Mouse (Mus musculus): ENCODE data around the gene Nrxn3. TPM values are rescaled to one million over a fixed set of nuclear protein-coding genes. Genes with fewer than 3 reads are reported as not detected.

The Nrxn3 gene
- polyA plus RNA-seq, 1 experiment from 2014 or later: 5.3 TPM

- no peak overlapping the region for H3K4me3 ChIP-seq (replicated peaks)
- no peaks in the 10 kb centered on the region for H3K4me1 ChIP-seq
- H3K27ac ChIP-seq: no peak overlapping the region
- H3K9me3 ChIP-seq (replicated peaks): no peaks in the 10 kb centered on the region
- no peak overlapping the region for H3K4me2 ChIP-seq
- H3K9ac ChIP-seq: no peak overlapping the region
- ATAC-seq (replicated peaks; ENCODE audit: low FRiP score): no peak
- H3K36me3 ChIP-seq: no peaks in the 10 kb centered on the region
- WGBS: 78% methylated on average over 2 of the region's 2 CpGs
- no peaks in the 10 kb centered on the region for H3K27me3 ChIP-seq
Observed at GRCm38 (mm10) chr12:90211410-90211809, 1488.7 kb downstream of the Nrxn3 start.

DNA sequence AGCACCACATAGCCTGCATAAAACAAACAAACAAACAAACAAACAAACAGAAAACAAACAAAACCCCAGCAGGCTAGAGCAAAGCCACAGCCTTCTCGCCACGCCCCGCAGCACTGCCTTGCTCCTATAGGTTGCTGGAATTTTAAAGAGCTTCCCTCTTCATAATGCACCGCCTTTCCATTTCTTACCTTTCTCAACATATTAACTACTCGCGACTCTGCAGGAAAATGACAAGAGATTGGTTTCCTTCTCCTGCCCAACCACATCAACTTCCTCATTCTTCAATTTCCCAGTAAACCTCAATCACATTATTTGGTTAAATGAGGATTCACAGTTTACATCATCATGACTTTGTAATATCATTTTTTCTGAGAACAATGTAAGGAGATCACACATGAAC is 1494.4 kb downstream of the Nrxn3 start:
- no peak overlapping the region for H3K27ac ChIP-seq
- H3K4me3 ChIP-seq (replicated peaks): no peak overlapping the region
- no peaks in the 10 kb centered on the region for H3K9me3 ChIP-seq (replicated peaks)
- ATAC-seq (replicated peaks; ENCODE audit: low FRiP score): no peak
- no peak overlapping the region for H3K9ac ChIP-seq
- no peaks in the 10 kb centered on the region for H3K4me1 ChIP-seq
- no peaks in the 10 kb centered on the region for H3K27me3 ChIP-seq
- WGBS: 92% methylated on average over 6 of the region's 6 CpGs
- no peaks in the 10 kb centered on the region for H3K36me3 ChIP-seq
- H3K4me2 ChIP-seq: no peak overlapping the region

DNA sequence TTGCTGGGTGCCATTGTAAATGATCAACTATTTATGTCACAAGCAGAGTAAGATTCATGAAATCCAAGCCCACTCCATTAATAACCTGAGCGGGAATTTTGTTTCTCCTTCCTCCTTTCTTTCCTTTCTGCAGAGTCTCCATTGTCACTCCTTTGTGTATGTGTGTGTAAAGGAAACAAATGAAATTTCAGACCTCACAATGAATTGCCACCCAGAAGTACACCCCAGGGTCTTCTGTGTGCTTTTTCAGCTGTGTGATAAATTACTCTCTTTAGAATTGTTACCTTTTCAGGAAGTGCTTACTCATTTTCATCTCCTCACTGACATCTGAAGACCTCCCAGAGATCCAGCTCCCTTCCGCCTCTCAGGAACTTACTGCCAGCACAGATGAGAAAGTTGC is 1506.4 kb downstream of the Nrxn3 start:
- Histone ChIP-seq H3K27ac (0 out of 2 replicates have a peak overlapping the region, but pooled peaks have one; percentile 32), H3K4me3 (replicated peaks) (no peak overlapping the region), H3K36me3 (no peaks in the 10 kb centered on the region), H3K4me1 (0 out of 2 replicates have a peak, but pooled peaks cover 9% of the 10 kb centered on the region), H3K27me3 (no peaks in the 10 kb centered on the region), H3K4me2 (no peak overlapping the region), H3K9ac (no peak overlapping the region), H3K9me3 (replicated peaks) (no peaks in the 10 kb centered on the region)
- peak; percentile 56 for ATAC-seq (replicated peaks; ENCODE audit: low FRiP score)
- WGBS: 16% methylated on average over 2 of the region's 2 CpGs

DNA sequence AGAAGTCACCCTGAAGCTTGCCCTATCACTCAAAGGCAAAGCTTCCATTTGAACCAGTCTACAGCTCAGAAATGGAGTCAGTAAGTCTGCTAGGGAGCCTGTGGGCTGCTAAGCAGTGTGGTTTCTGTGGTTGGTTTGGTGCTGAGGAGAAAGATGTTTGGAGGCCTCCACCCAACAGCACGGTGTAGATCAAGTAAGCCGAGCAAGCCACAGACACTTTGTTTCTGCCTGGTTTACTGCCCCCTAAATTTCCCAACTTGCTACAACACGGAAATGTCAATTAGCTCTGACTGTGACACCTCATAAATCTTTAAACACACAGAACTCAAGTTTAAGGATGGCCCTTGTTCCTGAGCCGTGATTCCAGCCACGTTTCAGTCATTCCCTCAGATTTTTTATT is 1513.4 kb downstream of the Nrxn3 start:
- Histone ChIP-seq H3K27ac (no peak overlapping the region), H3K27me3 (no peaks in the 10 kb centered on the region), H3K4me3 (replicated peaks) (no peak overlapping the region), H3K4me1 (0 out of 2 replicates have a peak, but pooled peaks cover 2% of the 10 kb centered on the region), H3K36me3 (no peaks in the 10 kb centered on the region), H3K9me3 (replicated peaks) (no peaks in the 10 kb centered on the region), H3K9ac (no peak overlapping the region), H3K4me2 (no peak overlapping the region)
- peak; percentile 66; the same call in 1 of the 2 replicates for ATAC-seq (replicated peaks; ENCODE audit: low FRiP score)
- WGBS: 12% methylated on average over 5 of the region's 5 CpGs

GRCm38 (mm10) chr12:90260301-90260700 is 1537.6 kb downstream of the Nrxn3 start:
- peak; percentile 69; the same call in 1 of the 2 replicates for ATAC-seq (replicated peaks; ENCODE audit: low FRiP score)
- 0 out of 2 replicates have a peak, but pooled peaks cover 2% of the 10 kb centered on the region for H3K4me1 ChIP-seq
- no peak overlapping the region for H3K9ac ChIP-seq
- no peak overlapping the region for H3K4me3 ChIP-seq (replicated peaks)
- H3K9me3 ChIP-seq (replicated peaks): no peaks in the 10 kb centered on the region
- no peak overlapping the region for H3K27ac ChIP-seq
- no peak overlapping the region for H3K4me2 ChIP-seq
- H3K27me3 ChIP-seq: no peaks in the 10 kb centered on the region
- WGBS: 14% methylated on average over 4 of the region's 4 CpGs
- H3K36me3 ChIP-seq: no peaks in the 10 kb centered on the region

GRCm38 (mm10) chr12:90268111-90268510 is 1545.4 kb downstream of the Nrxn3 start:
- Histone ChIP-seq H3K4me1 (no peaks in the 10 kb centered on the region), H3K27me3 (peaks cover 5% of the 10 kb centered on the region; the same call in 1 of the 2 replicates), H3K9me3 (replicated peaks) (no peaks in the 10 kb centered on the region), H3K9ac (no peak overlapping the region), H3K4me2 (no peak overlapping the region), H3K36me3 (no peaks in the 10 kb centered on the region), H3K4me3 (replicated peaks) (no peak overlapping the region), H3K27ac (no peak overlapping the region)
- 83% methylated on average over 2 of the region's 2 CpGs for WGBS
- ATAC-seq (replicated peaks; ENCODE audit: low FRiP score): no peak

- Histone ChIP-seq H3K27ac (no peak overlapping the region), H3K36me3 (no peaks in the 10 kb centered on the region), H3K27me3 (peaks cover 5% of the 10 kb centered on the region; the same call in 1 of the 2 replicates), H3K4me1 (no peaks in the 10 kb centered on the region), H3K9me3 (replicated peaks) (no peaks in the 10 kb centered on the region), H3K9ac (no peak overlapping the region), H3K4me3 (replicated peaks) (no peak overlapping the region), H3K4me2 (no peak overlapping the region)
- peak; percentile 70 for ATAC-seq (replicated peaks; ENCODE audit: low FRiP score)
Observed at GRCm38 (mm10) chr12:90270763-90271379, 1548.2 kb downstream of the Nrxn3 start.

GRCm38 (mm10) chr12:90274621-90275236 is 1552.1 kb downstream of the Nrxn3 start:
- WGBS: 78% methylated on average over 7 of the region's 7 CpGs
- no peaks in the 10 kb centered on the region for H3K36me3 ChIP-seq
- no peak for ATAC-seq (replicated peaks; ENCODE audit: low FRiP score)
- H3K9me3 ChIP-seq (replicated peaks): no peaks in the 10 kb centered on the region
- H3K27me3 ChIP-seq: no peaks in the 10 kb centered on the region
- no peak overlapping the region for H3K4me3 ChIP-seq (replicated peaks)
- H3K4me2 ChIP-seq: no peak overlapping the region
- no peaks in the 10 kb centered on the region for H3K4me1 ChIP-seq
- H3K27ac ChIP-seq: no peak overlapping the region
- H3K9ac ChIP-seq: no peak overlapping the region

- ATAC-seq (replicated peaks; ENCODE audit: low FRiP score): no peak
- Histone ChIP-seq H3K9ac (no peak overlapping the region), H3K27me3 (0 out of 2 replicates have a peak, but pooled peaks cover 3% of the 10 kb centered on the region), H3K27ac (no peak overlapping the region), H3K9me3 (replicated peaks) (no peaks in the 10 kb centered on the region), H3K4me3 (replicated peaks) (no peak overlapping the region), H3K4me2 (no peak overlapping the region), H3K4me1 (no peaks in the 10 kb centered on the region), H3K36me3 (no peaks in the 10 kb centered on the region)
- 83% methylated on average over 1 of the region's 1 CpGs for WGBS
Observed at GRCm38 (mm10) chr12:90281236-90281635, 1558.6 kb downstream of the Nrxn3 start.

DNA sequence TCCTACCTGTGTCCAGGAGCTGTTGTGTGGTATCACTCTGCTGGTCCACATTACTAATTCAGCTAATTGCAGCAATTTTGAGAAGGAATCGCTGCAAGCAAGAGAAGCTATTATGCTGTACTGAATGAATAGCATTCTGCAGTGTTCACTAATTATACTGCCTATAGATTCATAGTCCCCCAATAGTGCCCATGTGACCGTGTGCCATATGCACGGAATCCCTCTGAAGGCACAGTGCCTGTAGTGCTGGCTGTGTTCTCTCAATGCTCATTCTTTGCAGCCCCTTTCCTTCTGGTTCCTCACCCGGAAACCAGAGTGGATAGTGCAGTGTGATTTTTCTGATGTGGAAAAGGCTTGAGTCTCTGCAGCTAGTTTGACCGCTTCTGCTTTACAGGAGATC is 1560.3 kb downstream of the Nrxn3 start:
- Histone ChIP-seq H3K4me1 (no peaks in the 10 kb centered on the region), H3K9me3 (replicated peaks) (no peaks in the 10 kb centered on the region), H3K27ac (no peak overlapping the region), H3K36me3 (no peaks in the 10 kb centered on the region), H3K9ac (no peak overlapping the region), H3K27me3 (0 out of 2 replicates have a peak, but pooled peaks cover 3% of the 10 kb centered on the region), H3K4me3 (replicated peaks) (no peak overlapping the region), H3K4me2 (no peak overlapping the region)
- WGBS: 70% methylated on average over 5 of the region's 5 CpGs
- ATAC-seq (replicated peaks; ENCODE audit: low FRiP score): no peak

DNA sequence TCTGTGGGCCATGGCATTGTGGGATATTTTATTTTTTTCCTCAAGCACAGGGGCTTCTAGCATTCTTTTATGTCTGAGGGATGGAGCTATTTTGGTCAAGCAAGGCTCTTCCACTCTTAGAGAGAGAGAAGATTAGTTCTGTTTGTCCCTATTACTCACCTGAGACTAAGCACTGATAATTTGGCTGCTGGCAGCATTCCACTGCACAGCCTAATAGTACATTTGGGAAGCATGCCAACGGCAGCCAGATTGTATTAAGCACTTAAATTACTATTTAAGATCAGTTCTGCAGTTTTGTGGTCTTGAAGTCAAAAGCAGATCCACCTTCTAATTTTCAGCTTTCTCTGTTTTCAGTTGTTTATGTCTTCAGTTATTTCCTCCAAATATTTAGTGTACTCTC is 1580.0 kb downstream of the Nrxn3 start:
- no peak overlapping the region for H3K9ac ChIP-seq
- H3K4me3 ChIP-seq (replicated peaks): no peak overlapping the region
- H3K36me3 ChIP-seq: no peaks in the 10 kb centered on the region
- no peaks in the 10 kb centered on the region for H3K27me3 ChIP-seq
- H3K4me1 ChIP-seq: no peaks in the 10 kb centered on the region
- no peak overlapping the region for H3K27ac ChIP-seq
- H3K4me2 ChIP-seq: no peak overlapping the region
- 62% methylated on average over 1 of the region's 1 CpGs for WGBS
- no peaks in the 10 kb centered on the region for H3K9me3 ChIP-seq (replicated peaks)
- ATAC-seq (replicated peaks; ENCODE audit: low FRiP score): no peak

DNA sequence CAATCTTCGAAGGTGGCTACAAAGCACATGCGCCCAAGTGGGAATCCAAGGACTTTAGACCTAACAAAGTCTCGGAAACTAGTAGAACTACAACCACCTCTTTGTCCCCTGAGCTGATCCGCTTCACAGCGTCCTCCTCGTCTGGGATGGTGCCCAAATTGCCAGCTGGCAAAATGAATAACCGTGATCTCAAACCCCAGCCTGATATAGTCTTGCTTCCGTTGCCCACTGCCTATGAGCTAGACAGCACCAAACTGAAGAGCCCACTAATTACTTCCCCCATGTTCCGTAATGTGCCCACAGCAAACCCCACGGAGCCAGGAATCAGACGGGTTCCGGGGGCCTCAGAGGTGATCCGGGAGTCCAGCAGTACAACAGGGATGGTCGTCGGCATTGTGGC is 1609.1 kb downstream of the Nrxn3 start:
- H3K36me3 ChIP-seq: no peaks in the 10 kb centered on the region
- 97% methylated on average over 15 of the region's 15 CpGs for WGBS

More for the DNA sequence above, 1609.1 kb downstream of the Nrxn3 start:
- no peaks in the 10 kb centered on the region for H3K27me3 ChIP-seq
- H3K27ac ChIP-seq: no peak overlapping the region
- H3K4me3 ChIP-seq (replicated peaks): no peak overlapping the region
- ATAC-seq (replicated peaks; ENCODE audit: low FRiP score): no peak
- no peaks in the 10 kb centered on the region for H3K4me1 ChIP-seq
- H3K4me2 ChIP-seq: no peak overlapping the region
- H3K9ac ChIP-seq: no peak overlapping the region
- H3K9me3 ChIP-seq (replicated peaks): no peaks in the 10 kb centered on the region

Measured in kidney, embryonic 15.5 days (tissue).